In genomic region chr4:44776651-44777050, GRCm38 (mm10) we compare ENCODE assay signal across 8 mouse cellular contexts. TPM values are rescaled to one million over a fixed set of nuclear protein-coding genes. Genes with fewer than 3 reads are reported as not detected.
A peak's percentile ranks its signal among the peaks of the same experiment; 100 is the strongest.
DNase-seq lines count a peak whose midpoint lies in the region.

No protein-coding gene starts in this region.

- DNase-seq in cerebellum, adult 9-11 months, result peak; percentile 34
- DNase-seq in cerebellum, adult 11 months, result no peak
- peak; percentile 21 for DNase-seq in lung, postnatal 10 days
- no peak for DNase-seq in lung, postnatal 4 days
- DNase-seq in heart, adult 18-20 months, result peak; percentile 38 to 45
- peak; percentile 52 for DNase-seq in lung, postnatal 36 days
- no peak for DNase-seq in thymus, postnatal 36 days
- DNase-seq in right cerebral cortex, adult 2 months (ENCODE audit: low spot score in 2 of 2), result no peak

RNA-seq across cellular contexts. Expression of gene Zcchc7, which starts 21.0 kb away (rescaled TPM):
- 10 to 100 TPM in 1 of 2 experiments, 1 to 10 TPM in 1; 8.4 to 11.6 TPM for total RNA-seq in heart, adult 18-20 months (2021)

Comparison
In these comparisons a context has a peak if more than half of its experiments do, and no peak if none do; other contexts are left out.
1. DNase-seq: peak in cerebellum, adult 9-11 months (single experiment), lung, postnatal 10 days (single experiment), heart, adult 18-20 months (2 of 2) and lung, postnatal 36 days (single experiment); none in cerebellum, adult 11 months (single experiment), lung, postnatal 4 days (0 of 2), thymus, postnatal 36 days (0 of 2) and right cerebral cortex, adult 2 months (0 of 2).